Mouse (Mus musculus) cerebellum, adult 2 months (tissue): ENCODE measurements at regions not wholly inside any gene's neighbourhood (a gene's known extent, or its start where the extent isn't known, plus 50 kb on each side); places are given as distances from the start of the nearest gene placed in this dataset.

ENCODE experiments used
- DNase-seq, 2 experiments: peaks; one replicate each; pipeline ENCODE4 v3.0.0; 2021
- H3K27ac ChIP-seq: fragments of 200-500 bp; 2 replicates; pipeline ENCODE4 v1.5.1; 2012; ENCODE audit warnings: low read length, control low read depth, inconsistent platforms; ENCODE audit not compliant: insufficient read depth
- H3K27me3 ChIP-seq: fragments of 200-500 bp; 2 replicates; pipeline ENCODE4 v1.6.1; 2012; ENCODE audit warnings: inconsistent platforms, mild to moderate bottlenecking, low read length, moderate library complexity; ENCODE audit not compliant: control insufficient read depth, insufficient read depth
- H3K4me1 ChIP-seq: fragments of 200-500 bp; 2 replicates; pipeline ENCODE4 v1.6.1; 2011; ENCODE audit warnings: low read length; ENCODE audit not compliant: control insufficient read depth, insufficient read depth
- H3K4me3 ChIP-seq: fragments of 200-500 bp; replicated peaks from 2 replicates; pipeline ENCODE3; 2011; ENCODE audit warnings: mild to moderate bottlenecking, low read depth, low read length, control low read depth; ENCODE audit not compliant: insufficient read depth
- CTCF ChIP-seq: fragments of 200-500 bp; IDR thresholded peaks from 2 replicates; pipeline ENCODE4 v1.5.1; 2011; ENCODE audit warnings: low read depth, mild to moderate bottlenecking, control low read depth, low read length, moderate library complexity, borderline replicate concordance; ENCODE audit not compliant: insufficient read depth
- POLR2A ChIP-seq: fragments of 200-500 bp; IDR thresholded peaks from 2 replicates; pipeline ENCODE4 v1.6.1; 2011; ENCODE audit warnings: low read length, control low read depth, borderline replicate concordance; ENCODE audit not compliant: insufficient read depth
- WGBS: fragments of 180-500 bp; shearing (Covaris S2); methylation state at CpG from one replicate; pipeline ENCODE4 v1.1.7; 2018; 5-methylcytosine and 5-hydroxymethylcytosine counted together

GRCm38 (mm10) chr3:102602766-102603165, 131.6 kb upstream of the Tspan2 start:
- WGBS = 93% methylated on average over 13 of the region's 13 CpGs
- no peak for DNase-seq
- Histone ChIP-seq H3K4me1 (no peaks in the 10 kb centered on the region), H3K27ac (no peak overlapping the region), H3K27me3 (no peaks in the 10 kb centered on the region; the same call in 1 of the 2 replicates), H3K4me3 (no peak overlapping the region)
- TF ChIP-seq CTCF = no peak
- no peak for TF ChIP-seq POLR2A

GRCm38 (mm10) chr3:102605284-102605683, 129.0 kb upstream of the Tspan2 start:
- 61% methylated on average over 2 of the region's 2 CpGs for WGBS
- Histone ChIP-seq H3K27ac (no peak overlapping the region), H3K4me3 (no peak overlapping the region), H3K27me3 (no peaks in the 10 kb centered on the region), H3K4me1 (no peaks in the 10 kb centered on the region)
- TF ChIP-seq CTCF (no peak), POLR2A (no peak)
- no peak for DNase-seq

DNA sequence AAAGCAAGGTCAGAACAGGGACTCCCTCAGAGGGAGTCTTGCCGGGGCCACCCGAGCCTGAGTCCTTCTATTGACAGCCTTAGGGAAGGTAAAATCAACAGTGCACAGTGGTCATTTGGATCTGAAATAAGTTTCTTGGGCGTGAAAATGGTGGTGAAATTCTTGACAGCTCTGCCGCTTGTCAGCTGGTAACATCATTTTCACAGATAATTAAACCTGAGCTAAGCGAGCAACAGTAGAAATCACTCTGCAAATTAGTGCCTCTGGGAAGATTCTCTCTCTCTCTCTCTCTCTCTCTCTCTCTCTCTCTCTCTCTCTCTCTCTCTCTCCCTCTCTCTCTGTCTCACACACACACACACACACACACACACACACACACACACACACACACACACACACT, 123.4 kb upstream of the Tspan2 start:
- TF ChIP-seq POLR2A = no peak
- TF ChIP-seq CTCF = no peak
- Histone ChIP-seq H3K4me3 (no peak overlapping the region), H3K4me1 (no peaks in the 10 kb centered on the region), H3K27me3 (no peaks in the 10 kb centered on the region; the same call in 1 of the 2 replicates), H3K27ac (no peak overlapping the region)
- no peak for DNase-seq
- WGBS = 4% methylated on average over 5 of the region's 5 CpGs

- DNase-seq = no peak
- Histone ChIP-seq H3K4me1 (no peaks in the 10 kb centered on the region), H3K27ac (no peak overlapping the region), H3K27me3 (no peaks in the 10 kb centered on the region; the same call in 1 of the 2 replicates), H3K4me3 (no peak overlapping the region)
- WGBS = 23% methylated on average over 18 of the region's 18 CpGs
- TF ChIP-seq POLR2A (no peak), CTCF (no peak)
These were observed 122.6 kb upstream of the Tspan2 start for GRCm38 (mm10) chr3:102611398-102612366.

DNA sequence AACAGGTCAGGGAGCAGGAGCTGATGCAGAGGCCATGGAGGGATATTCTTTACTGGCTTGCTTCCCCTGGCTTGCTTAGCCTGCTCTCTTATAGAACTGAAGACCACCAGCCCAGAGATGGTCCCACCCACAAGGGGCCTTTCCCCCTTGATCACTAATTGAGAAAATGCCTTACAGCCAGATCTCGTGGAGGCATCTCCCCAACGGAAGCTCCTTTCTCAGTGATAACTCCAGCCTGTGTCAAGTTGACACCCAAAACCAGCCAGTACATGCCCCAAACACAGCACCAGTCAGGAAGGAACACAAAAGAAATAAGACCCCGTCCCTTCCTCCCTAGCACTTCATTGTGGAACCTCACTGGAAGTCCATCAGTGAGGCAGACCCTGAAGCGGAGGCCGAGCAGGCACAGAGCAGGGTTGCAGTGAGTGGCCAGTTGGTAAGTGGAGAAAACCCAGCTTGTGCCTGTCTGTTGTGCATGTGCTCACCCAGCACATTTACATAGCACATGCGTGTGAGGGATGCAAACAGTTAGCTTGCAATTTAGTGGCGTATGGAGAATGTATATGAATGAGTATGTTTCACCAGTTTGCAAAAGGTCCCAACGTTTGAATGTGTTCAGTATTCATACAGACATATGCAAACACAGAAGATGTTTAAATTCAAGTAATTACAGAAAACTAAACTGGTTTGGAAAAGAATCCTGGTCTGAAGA, 114.5 kb upstream of the Tspan2 start:
- Histone ChIP-seq H3K4me1 (no peaks in the 10 kb centered on the region), H3K27me3 (no peaks in the 10 kb centered on the region), H3K27ac (no peak overlapping the region), H3K4me3 (no peak overlapping the region)
- no peak for DNase-seq
- TF ChIP-seq POLR2A (no peak), CTCF (no peak)
- WGBS = 80% methylated on average over 8 of the region's 8 CpGs

DNA sequence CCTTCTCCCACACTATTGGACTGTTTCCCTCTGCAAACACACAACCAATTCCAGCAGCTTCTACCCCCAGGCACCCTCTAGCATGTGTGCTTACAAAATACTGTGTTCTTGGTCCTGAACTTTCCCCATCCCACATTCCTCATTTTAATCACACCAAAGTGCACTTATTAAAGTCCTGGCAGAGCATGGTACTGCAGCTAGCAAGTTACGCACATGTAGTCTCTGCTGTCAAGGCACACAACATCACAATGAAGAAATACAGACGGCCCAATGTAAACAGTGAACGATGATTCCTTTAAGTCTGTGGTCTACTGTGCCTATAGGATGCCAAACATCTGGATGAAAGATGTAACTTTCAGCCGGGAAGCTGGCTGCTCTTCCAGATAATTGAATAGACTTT, 98.3 kb upstream of the Tspan2 start:
- H3K4me3 ChIP-seq = no peak overlapping the region
- no peaks in the 10 kb centered on the region for H3K4me1 ChIP-seq
- TF ChIP-seq POLR2A (no peak), CTCF (no peak)
- no peak for DNase-seq
- H3K27me3 ChIP-seq = no peaks in the 10 kb centered on the region; the same call in 1 of the 2 replicates
- WGBS = 84% methylated on average over 4 of the region's 4 CpGs
- H3K27ac ChIP-seq = no peak overlapping the region

GRCm38 (mm10) chr3:102636674-102637073, 97.7 kb upstream of the Tspan2 start:
- no peaks in the 10 kb centered on the region; the same call in 1 of the 2 replicates for H3K27me3 ChIP-seq
- no peak for TF ChIP-seq POLR2A
- no peak for TF ChIP-seq CTCF
- DNase-seq = no peak
- 56% methylated on average over 4 of the region's 4 CpGs for WGBS
- H3K4me3 ChIP-seq = no peak overlapping the region
- H3K4me1 ChIP-seq = no peaks in the 10 kb centered on the region
- H3K27ac ChIP-seq = no peak overlapping the region
